Mouse (Mus musculus): ENCODE measurements around the gene Krt88. TPM values are rescaled to one million over a fixed set of nuclear protein-coding genes. Genes with fewer than 3 reads are reported as not detected.
A peak's percentile ranks its signal among the peaks of the same experiment; 100 is the strongest.

Gene Krt88
- polyA plus RNA-seq, 1 experiment from 2014 or later, result not detected

- no peak overlapping the region for H3K4me2 ChIP-seq (ENCODE audit: low read length)
- H3K36me3 ChIP-seq (ENCODE audit: control insufficient read depth, insufficient read depth, low read length), result no peaks in the 10 kb centered on the region
- no peak for ATAC-seq (ENCODE audit: low FRiP score, low TSS enrichment)
- no peak overlapping the region for H3K4me3 ChIP-seq (replicated peaks; ENCODE audit: low read depth, low read length)
- WGBS, result 84% methylated on average over 11 of the region's 11 CpGs
- no peaks in the 10 kb centered on the region for H3K4me1 ChIP-seq (ENCODE audit: control insufficient read depth, insufficient read depth, low read length)
- no peak overlapping the region for H3K27ac ChIP-seq (replicated peaks; ENCODE audit: low read depth, low read length)
- H3K9ac ChIP-seq (replicated peaks; ENCODE audit: low read length), result no peak overlapping the region
- no peaks in the 10 kb centered on the region for H3K27me3 ChIP-seq (ENCODE audit: control insufficient read depth, insufficient read depth, low read length)
- no peaks in the 10 kb centered on the region for H3K9me3 ChIP-seq (ENCODE audit: control insufficient read depth, low read length)
- peak; percentile 7 for DNase-seq
Measured at GRCm38 (mm10) chr15:101485911-101486635, 38.5 kb downstream of the Krt88 start.

GRCm38 (mm10) chr15:101491431-101491830, 43.9 kb downstream of the Krt88 start, which contains the start of gene Krt83:
TSS of gene Krt83 (minus strand) at chr15:101491512.
- H3K4me1 ChIP-seq (ENCODE audit: control insufficient read depth, insufficient read depth, low read length), result no peaks in the 10 kb centered on the region
- 63% methylated on average over 6 of the region's 6 CpGs for WGBS
- no peaks in the 10 kb centered on the region for H3K27me3 ChIP-seq (ENCODE audit: control insufficient read depth, insufficient read depth, low read length)
- no peaks in the 10 kb centered on the region for H3K36me3 ChIP-seq (ENCODE audit: control insufficient read depth, insufficient read depth, low read length)
- no peak within 1 kb of the TSS for H3K9ac ChIP-seq (replicated peaks; ENCODE audit: low read length)
- ATAC-seq (ENCODE audit: low FRiP score, low TSS enrichment) (no peak), DNase-seq (peak; percentile 9)
- H3K4me2 ChIP-seq (ENCODE audit: low read length), result no peak within 1 kb of the TSS
- H3K9me3 ChIP-seq (ENCODE audit: control insufficient read depth, low read length), result no peaks in the 10 kb centered on the region
- no peak within 1 kb of the TSS for H3K4me3 ChIP-seq (replicated peaks; ENCODE audit: low read depth, low read length)
- H3K27ac ChIP-seq (replicated peaks; ENCODE audit: low read depth, low read length), result no peak within 1 kb of the TSS

GRCm38 (mm10) chr15:101492718-101493117, 45.2 kb downstream of the Krt88 start:
- no peak for ATAC-seq (ENCODE audit: low FRiP score, low TSS enrichment)
- Histone ChIP-seq H3K4me2 (ENCODE audit: low read length) (no peak overlapping the region), H3K27ac (replicated peaks; ENCODE audit: low read depth, low read length) (no peak overlapping the region), H3K27me3 (ENCODE audit: control insufficient read depth, insufficient read depth, low read length) (no peaks in the 10 kb centered on the region), H3K36me3 (ENCODE audit: control insufficient read depth, insufficient read depth, low read length) (no peaks in the 10 kb centered on the region), H3K4me1 (ENCODE audit: control insufficient read depth, insufficient read depth, low read length) (no peaks in the 10 kb centered on the region), H3K9ac (replicated peaks; ENCODE audit: low read length) (no peak overlapping the region), H3K4me3 (replicated peaks; ENCODE audit: low read depth, low read length) (no peak overlapping the region), H3K9me3 (ENCODE audit: control insufficient read depth, low read length) (no peaks in the 10 kb centered on the region)
- DNase-seq, result no peak
- 83% methylated on average over 8 of the region's 8 CpGs for WGBS

- ATAC-seq (ENCODE audit: low FRiP score, low TSS enrichment), result no peak
- Histone ChIP-seq H3K4me2 (ENCODE audit: low read length) (no peak overlapping the region), H3K9ac (replicated peaks; ENCODE audit: low read length) (no peak overlapping the region), H3K27ac (replicated peaks; ENCODE audit: low read depth, low read length) (no peak overlapping the region), H3K27me3 (ENCODE audit: control insufficient read depth, insufficient read depth, low read length) (no peaks in the 10 kb centered on the region), H3K4me1 (ENCODE audit: control insufficient read depth, insufficient read depth, low read length) (no peaks in the 10 kb centered on the region), H3K9me3 (ENCODE audit: control insufficient read depth, low read length) (no peaks in the 10 kb centered on the region), H3K4me3 (replicated peaks; ENCODE audit: low read depth, low read length) (no peak overlapping the region), H3K36me3 (ENCODE audit: control insufficient read depth, insufficient read depth, low read length) (no peaks in the 10 kb centered on the region)
- 93% methylated on average over 6 of the region's 6 CpGs for WGBS
- DNase-seq, result no peak
Measured at GRCm38 (mm10) chr15:101493713-101494112, 46.2 kb downstream of the Krt88 start.

GRCm38 (mm10) chr15:101494203-101494602, 46.7 kb downstream of the Krt88 start:
- DNase-seq (no peak), ATAC-seq (ENCODE audit: low FRiP score, low TSS enrichment) (no peak)
- H3K36me3 ChIP-seq (ENCODE audit: control insufficient read depth, insufficient read depth, low read length), result no peaks in the 10 kb centered on the region
- H3K27me3 ChIP-seq (ENCODE audit: control insufficient read depth, insufficient read depth, low read length), result no peaks in the 10 kb centered on the region
- H3K9ac ChIP-seq (replicated peaks; ENCODE audit: low read length), result no peak overlapping the region
- no peaks in the 10 kb centered on the region for H3K4me1 ChIP-seq (ENCODE audit: control insufficient read depth, insufficient read depth, low read length)
- H3K4me2 ChIP-seq (ENCODE audit: low read length), result no peak overlapping the region
- H3K4me3 ChIP-seq (replicated peaks; ENCODE audit: low read depth, low read length), result no peak overlapping the region
- H3K9me3 ChIP-seq (ENCODE audit: control insufficient read depth, low read length), result no peaks in the 10 kb centered on the region
- 33% methylated on average over 1 of the region's 1 CpGs for WGBS
- H3K27ac ChIP-seq (replicated peaks; ENCODE audit: low read depth, low read length), result no peak overlapping the region

GRCm38 (mm10) chr15:101495266-101495665, 47.7 kb downstream of the Krt88 start:
- Histone ChIP-seq H3K36me3 (ENCODE audit: control insufficient read depth, insufficient read depth, low read length) (no peaks in the 10 kb centered on the region), H3K27me3 (ENCODE audit: control insufficient read depth, insufficient read depth, low read length) (no peaks in the 10 kb centered on the region), H3K27ac (replicated peaks; ENCODE audit: low read depth, low read length) (no peak overlapping the region), H3K4me3 (replicated peaks; ENCODE audit: low read depth, low read length) (no peak overlapping the region), H3K9me3 (ENCODE audit: control insufficient read depth, low read length) (no peaks in the 10 kb centered on the region), H3K9ac (replicated peaks; ENCODE audit: low read length) (no peak overlapping the region), H3K4me1 (ENCODE audit: control insufficient read depth, insufficient read depth, low read length) (no peaks in the 10 kb centered on the region), H3K4me2 (ENCODE audit: low read length) (no peak overlapping the region)
- 91% methylated on average over 8 of the region's 8 CpGs for WGBS
- DNase-seq, result no peak
- ATAC-seq (ENCODE audit: low FRiP score, low TSS enrichment), result no peak

- Histone ChIP-seq H3K9ac (replicated peaks; ENCODE audit: low read length) (no peak overlapping the region), H3K9me3 (ENCODE audit: control insufficient read depth, low read length) (no peaks in the 10 kb centered on the region), H3K27me3 (ENCODE audit: control insufficient read depth, insufficient read depth, low read length) (no peaks in the 10 kb centered on the region), H3K27ac (replicated peaks; ENCODE audit: low read depth, low read length) (no peak overlapping the region), H3K4me1 (ENCODE audit: control insufficient read depth, insufficient read depth, low read length) (no peaks in the 10 kb centered on the region), H3K4me3 (replicated peaks; ENCODE audit: low read depth, low read length) (no peak overlapping the region), H3K4me2 (ENCODE audit: low read length) (no peak overlapping the region), H3K36me3 (ENCODE audit: control insufficient read depth, insufficient read depth, low read length) (no peaks in the 10 kb centered on the region)
- ATAC-seq (ENCODE audit: low FRiP score, low TSS enrichment) (no peak), DNase-seq (peak; percentile 17)
- 66% methylated on average over 2 of the region's 2 CpGs for WGBS
Measured at GRCm38 (mm10) chr15:101497181-101497580, 49.6 kb downstream of the Krt88 start.

Other genes with a start within 250 kb of the Krt88 start
- gene Grasp, start 223.6 kb upstream of the Krt88 start, polyA plus RNA-seq (2014; fragmentation: Nextera tagmentation; extraction: Ambion mirVana), result 0.93 and 0.97 TPM in 2 replicates
- gene Nr4a1, start 193.5 kb upstream of the Krt88 start, polyA plus RNA-seq (2014; fragmentation: Nextera tagmentation; extraction: Ambion mirVana), result 2.9 and 3.5 TPM in 2 replicates
- 61.2 and 87.4 TPM in 2 replicates for gene Atg101, start 163.5 kb upstream of the Krt88 start, polyA plus RNA-seq (2014; fragmentation: Nextera tagmentation; extraction: Ambion mirVana)
- gene 6030408B16Rik, start 154.5 kb upstream of the Krt88 start, polyA plus RNA-seq (2014; fragmentation: Nextera tagmentation; extraction: Ambion mirVana), result 0.30 and 0.51 TPM in 2 replicates
- gene Krt80, start 77.6 kb upstream of the Krt88 start, polyA plus RNA-seq (2014; fragmentation: Nextera tagmentation; extraction: Ambion mirVana), result not detected in 2 replicates
- 0.12 and 0.24 TPM in 2 replicates for gene Krt7, start 36.7 kb upstream of the Krt88 start, polyA plus RNA-seq (2014; fragmentation: Nextera tagmentation; extraction: Ambion mirVana)
- 0.09 and 0.26 TPM in 2 replicates for gene Krt87, start 8.9 kb upstream of the Krt88 start, polyA plus RNA-seq (2014; fragmentation: Nextera tagmentation; extraction: Ambion mirVana)
- gene Krt81, start 16.0 kb downstream of the Krt88 start, polyA plus RNA-seq (2014; fragmentation: Nextera tagmentation; extraction: Ambion mirVana), result not detected in 2 replicates
- gene Krt86, start 25.7 kb downstream of the Krt88 start, polyA plus RNA-seq (2014; fragmentation: Nextera tagmentation; extraction: Ambion mirVana), result 0.11 and 0.12 TPM in 2 replicates
- not detected in 2 replicates for gene Krt83, start 43.8 kb downstream of the Krt88 start, polyA plus RNA-seq (2014; fragmentation: Nextera tagmentation; extraction: Ambion mirVana)
- not detected in 2 replicates for gene Gm49425, start 69.5 kb downstream of the Krt88 start, polyA plus RNA-seq (2014; fragmentation: Nextera tagmentation; extraction: Ambion mirVana)
- not detected in 2 replicates for gene Krt84, start 85.1 kb downstream of the Krt88 start, polyA plus RNA-seq (2014; fragmentation: Nextera tagmentation; extraction: Ambion mirVana)
- gene Krt82, start 102.9 kb downstream of the Krt88 start, polyA plus RNA-seq (2014; fragmentation: Nextera tagmentation; extraction: Ambion mirVana), result not detected in 2 replicates
- gene Krt90, start 115.2 kb downstream of the Krt88 start, polyA plus RNA-seq (2014; fragmentation: Nextera tagmentation; extraction: Ambion mirVana), result 0.08 TPM in 1 of 2 replicates, not detected in the other
- gene Krt75, start 126.2 kb downstream of the Krt88 start, polyA plus RNA-seq (2014; fragmentation: Nextera tagmentation; extraction: Ambion mirVana), result 0.07 and 0.15 TPM in 2 replicates
- gene Gm5414, start 180.4 kb downstream of the Krt88 start, polyA plus RNA-seq (2014; fragmentation: Nextera tagmentation; extraction: Ambion mirVana), result not detected in 2 replicates
- gene Gm5478, start 199.6 kb downstream of the Krt88 start, polyA plus RNA-seq (2014; fragmentation: Nextera tagmentation; extraction: Ambion mirVana), result not detected in 2 replicates
- gene Krt6b, start 232.5 kb downstream of the Krt88 start, polyA plus RNA-seq (2014; fragmentation: Nextera tagmentation; extraction: Ambion mirVana), result not detected in 2 replicates
- not detected in 2 replicates for gene Krt6a, start 246.6 kb downstream of the Krt88 start, polyA plus RNA-seq (2014; fragmentation: Nextera tagmentation; extraction: Ambion mirVana)